Mouse (Mus musculus): ENCODE data around the gene Loxl4.

Gene Loxl4

DNA sequence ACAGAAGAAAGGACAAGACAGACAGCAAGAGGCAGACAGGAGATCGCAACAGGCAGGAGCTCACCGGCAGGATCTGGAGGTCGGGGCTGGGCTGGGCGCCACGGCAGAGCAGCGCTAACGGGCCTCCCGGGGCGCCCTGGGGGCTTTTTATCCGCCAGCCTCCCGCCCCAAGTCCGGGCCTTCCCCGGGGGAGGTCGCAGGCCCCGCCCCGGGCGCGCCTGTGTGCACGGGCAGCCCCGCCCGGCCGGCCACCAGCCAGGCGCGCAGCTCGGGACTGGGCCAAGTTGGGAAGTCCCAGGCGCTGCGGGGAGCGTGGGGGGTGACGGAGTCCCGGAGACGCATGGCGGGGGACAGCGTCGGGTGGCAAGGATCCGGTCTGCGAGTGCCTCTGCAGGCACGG lies at the start of gene Loxl4:
Gene Loxl4 (minus strand): TSS at position 160 of the 400 bp plus-strand sequence.
- no peak for DNase-seq

- no peak for DNase-seq
Measured at GRCm38 (mm10) chr19:42661430-42662164, 49.0 kb upstream of the Loxl4 start.

GRCm38 (mm10) chr19:42660244-42660565 lies 47.6 kb upstream of the Loxl4 start:
- no peak for DNase-seq

GRCm38 (mm10) chr19:42659354-42660243 lies 47.0 kb upstream of the Loxl4 start:
- peak; percentile 39 for DNase-seq

DNA sequence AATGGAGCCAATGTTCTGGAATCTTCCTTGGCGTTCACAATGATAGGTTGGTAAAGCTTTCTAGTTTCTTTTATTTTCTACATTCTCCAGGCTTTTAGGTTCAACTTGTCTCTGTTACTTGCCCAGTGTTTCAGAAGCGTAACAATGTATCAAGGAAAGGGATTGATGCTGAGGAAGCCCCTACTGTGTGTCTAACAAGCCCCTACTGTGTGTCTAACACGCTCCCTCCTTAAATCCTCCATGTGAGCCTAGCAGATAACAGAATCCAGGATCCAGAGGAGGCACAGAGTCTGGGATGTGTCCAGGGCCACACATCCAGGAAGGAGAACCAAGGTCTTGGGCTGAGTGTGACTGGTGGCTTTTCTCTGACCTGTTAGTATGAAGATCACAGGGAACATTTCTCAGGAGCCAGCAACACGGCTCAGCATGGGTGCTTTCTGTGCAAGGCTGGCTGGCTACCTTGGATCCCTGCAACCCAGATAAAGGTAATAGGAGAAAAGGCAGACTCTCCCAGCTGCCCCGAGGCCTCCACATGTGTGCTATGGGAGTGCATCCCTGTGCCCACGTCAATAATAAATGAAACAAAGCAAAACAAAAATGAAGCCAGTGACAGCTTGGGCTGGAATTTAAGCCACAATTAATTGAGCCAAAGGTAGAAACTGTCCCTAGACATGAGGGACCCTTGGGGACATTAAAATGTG lies 46.0 kb upstream of the Loxl4 start:
- no peak for DNase-seq

DNA sequence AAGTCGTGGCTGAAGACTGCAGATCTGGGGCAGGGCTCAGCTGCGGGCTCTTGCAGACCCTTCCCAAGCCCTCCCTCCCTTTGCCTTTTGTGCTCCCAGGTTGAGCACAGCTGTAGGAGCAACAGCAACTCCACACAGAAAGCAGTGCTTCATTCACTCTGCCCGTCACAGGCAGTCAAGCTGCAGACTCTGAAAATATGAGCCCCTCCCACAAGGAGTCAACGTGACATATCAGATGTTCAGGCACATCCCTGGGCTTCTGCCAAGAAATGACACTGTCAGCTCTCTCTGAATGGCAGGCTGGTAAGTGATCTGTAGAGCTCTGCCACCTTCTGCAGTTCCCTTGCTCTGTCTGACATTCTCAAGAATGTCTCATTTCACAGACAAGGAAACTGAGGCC lies 45.2 kb upstream of the Loxl4 start:
- no peak for DNase-seq

- no peak for DNase-seq
Measured at GRCm38 (mm10) chr19:42657306-42657705, 44.7 kb upstream of the Loxl4 start.

DNA sequence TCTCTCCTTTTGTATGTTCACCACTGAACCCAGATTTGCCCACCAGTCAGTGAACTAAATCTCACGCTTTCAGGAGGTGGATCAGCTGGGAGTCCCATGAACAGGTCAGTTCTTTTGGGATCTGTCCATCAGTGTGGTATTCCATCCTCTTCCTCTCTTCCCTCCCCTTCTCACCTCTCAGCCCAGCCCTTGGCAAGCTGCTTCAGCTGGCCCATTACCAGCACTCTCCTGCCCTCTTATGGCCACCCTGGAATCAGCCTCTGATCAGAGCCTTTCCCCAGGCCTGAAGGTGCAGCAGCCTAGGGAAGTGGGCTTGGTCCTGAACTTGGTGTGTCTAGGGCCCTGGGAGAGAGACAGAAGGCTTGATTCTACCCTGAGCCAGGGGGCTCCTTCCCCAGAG lies 42.4 kb upstream of the Loxl4 start:
- DNase-seq, result peak; percentile 63

GRCm38 (mm10) chr19:42653091-42653490 lies 40.5 kb upstream of the Loxl4 start:
- DNase-seq, result no peak

- no peak for DNase-seq
Measured at GRCm38 (mm10) chr19:42652425-42652824, 39.8 kb upstream of the Loxl4 start.

DNA sequence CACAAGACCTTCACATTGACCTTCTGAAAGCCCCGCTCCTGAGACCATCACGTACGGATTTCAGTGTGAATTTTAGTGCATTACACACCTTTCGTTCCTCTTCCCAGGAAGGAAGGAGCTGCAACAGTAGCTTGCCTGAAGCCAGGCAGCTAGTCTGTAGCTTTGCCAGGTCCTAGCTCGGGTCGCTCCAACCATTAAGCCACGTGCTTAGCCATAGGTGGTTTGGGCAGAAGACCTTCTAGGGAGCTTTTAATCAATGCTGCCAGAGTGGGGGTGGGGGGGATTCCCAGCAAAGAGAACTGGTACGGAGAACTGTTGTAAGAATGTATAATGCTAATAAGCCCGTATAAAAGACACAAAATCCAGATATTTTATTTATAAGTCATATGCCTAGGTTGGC lies 27.6 kb upstream of the Loxl4 start:
- DNase-seq, result no peak

- no peak for DNase-seq
Measured at GRCm38 (mm10) chr19:42639544-42639943, 26.9 kb upstream of the Loxl4 start.

GRCm38 (mm10) chr19:42638604-42639481 lies 26.2 kb upstream of the Loxl4 start:
- no peak for DNase-seq

DNA sequence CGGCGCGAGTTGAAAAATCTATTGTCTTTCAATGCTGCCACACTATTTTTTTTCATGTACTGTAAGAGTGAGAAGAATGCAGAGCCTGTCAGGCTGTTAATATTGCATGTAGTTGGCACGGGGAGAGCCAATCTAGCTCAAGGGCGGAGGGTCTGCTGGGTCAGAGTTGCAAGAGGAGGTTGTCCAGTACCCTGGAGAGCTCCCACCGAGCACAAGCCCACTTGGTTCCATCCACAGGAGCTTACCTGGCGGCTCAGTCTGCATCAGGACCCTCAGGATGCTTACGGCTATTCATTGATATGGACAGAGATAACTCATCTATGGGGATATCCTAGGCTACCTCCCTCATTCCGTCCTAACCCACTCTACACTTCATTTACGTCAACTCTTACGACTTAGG lies 24.0 kb upstream of the Loxl4 start:
- no peak for DNase-seq

DNA sequence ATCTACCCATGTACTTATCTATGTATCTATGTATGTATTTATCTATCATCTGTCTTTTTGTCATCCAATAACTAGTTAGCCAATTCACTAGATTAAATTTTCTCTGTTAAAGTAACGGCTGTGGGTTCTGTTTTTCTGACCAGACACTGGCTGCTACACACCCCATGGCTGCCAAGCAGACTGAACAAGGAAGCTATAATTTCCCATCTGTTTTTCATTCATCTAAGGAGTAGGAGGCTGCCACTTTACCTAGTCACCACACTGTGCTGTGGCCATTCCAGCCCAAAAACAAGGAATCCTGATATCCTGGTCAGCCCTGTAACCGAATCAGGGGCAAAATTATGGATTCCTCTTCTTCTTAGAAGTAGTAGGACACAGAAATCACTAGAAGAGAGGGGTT lies 21.0 kb upstream of the Loxl4 start:
- no peak for DNase-seq

- no peak for DNase-seq
Measured at GRCm38 (mm10) chr19:42632301-42632700, 19.7 kb upstream of the Loxl4 start.

- DNase-seq, result no peak
Measured at GRCm38 (mm10) chr19:42631541-42631961, 18.9 kb upstream of the Loxl4 start.

- DNase-seq, result no peak
Measured at GRCm38 (mm10) chr19:42628068-42628467, 15.5 kb upstream of the Loxl4 start.

GRCm38 (mm10) chr19:42613647-42614225 lies 1.1 kb upstream of the Loxl4 start:
- DNase-seq, result no peak

- no peak for DNase-seq
Measured at GRCm38 (mm10) chr19:42613116-42613515, 503 bp upstream of the Loxl4 start.

DNA sequence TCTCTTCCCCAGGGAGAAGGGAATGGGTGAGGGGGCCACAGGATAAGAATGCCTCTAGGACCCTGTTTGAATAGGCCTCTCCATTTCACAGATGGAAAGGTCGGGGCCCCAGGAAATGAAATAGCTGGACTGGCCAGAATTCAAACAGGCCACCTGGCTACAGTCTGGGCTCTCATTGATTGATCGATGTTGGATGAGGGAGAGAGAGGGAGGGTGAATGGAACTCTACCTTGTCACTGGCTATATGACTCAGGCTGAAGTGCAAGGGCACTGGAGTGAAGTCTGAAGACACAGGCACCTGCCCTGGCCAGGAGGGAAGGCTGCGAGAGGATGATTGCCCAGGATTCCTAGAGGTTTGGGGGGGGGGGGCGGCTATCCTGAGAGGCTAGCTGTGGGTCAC lies 867 bp downstream of the Loxl4 start:
- DNase-seq, result no peak

DNA sequence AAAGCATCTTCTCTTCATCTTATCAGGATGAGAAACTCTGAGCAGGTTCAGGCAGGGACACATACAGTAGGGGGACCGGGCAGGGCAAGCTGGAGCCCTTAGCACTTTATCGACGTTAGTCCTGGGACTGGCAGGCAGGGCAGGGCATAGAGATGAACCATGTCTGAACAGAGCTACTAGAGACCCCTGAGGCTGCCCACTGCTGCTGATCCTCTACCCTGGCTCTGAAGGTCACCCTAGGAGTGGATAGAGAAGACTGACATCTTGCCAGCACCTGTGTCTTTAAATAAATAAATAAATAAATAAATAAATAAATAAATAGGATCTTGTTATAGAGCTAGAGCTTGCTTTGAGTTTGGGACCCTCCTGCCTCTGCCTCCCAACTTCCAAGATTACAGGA lies 2.9 kb downstream of the Loxl4 start:
- no peak for DNase-seq

Data from right cerebral cortex, postnatal 25 days (tissue).